Mouse (Mus musculus) limb, embryonic 14.5 days (tissue): ENCODE measurements around the gene Nptx1. TPM values are rescaled to one million over a fixed set of nuclear protein-coding genes. Genes with fewer than 3 reads are reported as not detected.

Experiments used
- ATAC-seq: fragments of 200-750 bp; cut with Nextera tagmentation; 2 replicates; pipeline ENCODE4 v1.8.0; 2017; ENCODE audit warnings: low read depth, moderate number of reproducible peaks, moderate TSS enrichment; ENCODE audit not compliant: low FRiP score
- DNase-seq: peaks from one replicate; pipeline ENCODE4 v3.0.0-alpha.2; 2015; ENCODE audit warnings: low spot score
- H3K27ac ChIP-seq: fragments of 300-500 bp; sonication (generic); replicated peaks from 2 replicates; pipeline ENCODE4 v1.5.1; 2014; ENCODE audit warnings: low read depth, mild to moderate bottlenecking, low read length, moderate library complexity, mixed read lengths
- H3K27me3 ChIP-seq: fragments of 300-500 bp; sonication (generic); 2 replicates; pipeline ENCODE4 v1.6.1; 2014; ENCODE audit warnings: low read length, mixed read lengths; ENCODE audit not compliant: control insufficient read depth, insufficient read depth
- H3K36me3 ChIP-seq: fragments of 300-500 bp; sonication (generic); 2 replicates; pipeline ENCODE4 v1.6.1; 2014; ENCODE audit warnings: mild to moderate bottlenecking, low read length, moderate library complexity, mixed read lengths; ENCODE audit not compliant: control insufficient read depth, insufficient read depth
- H3K4me1 ChIP-seq: fragments of 300-500 bp; sonication (generic); 2 replicates; pipeline ENCODE4 v1.6.1; 2014; ENCODE audit warnings: antibody characterized with exemption, low read length, mixed read lengths; ENCODE audit not compliant: control insufficient read depth, insufficient read depth
- H3K4me2 ChIP-seq: fragments of 300-500 bp; sonication (generic); replicated peaks from 2 replicates; pipeline ENCODE4 v1.6.1; 2014; ENCODE audit warnings: low read depth, mild to moderate bottlenecking, low read length, moderate library complexity; ENCODE audit not compliant: severe bottlenecking
- H3K4me3 ChIP-seq: fragments of 300-500 bp; sonication (generic); replicated peaks from 2 replicates; pipeline ENCODE4 v1.5.1; 2014; ENCODE audit warnings: low read length
- H3K9ac ChIP-seq: fragments of 300-500 bp; sonication (generic); 2 replicates; pipeline ENCODE4 v1.6.1; 2014; ENCODE audit warnings: mild to moderate bottlenecking, low read depth, low read length, moderate library complexity; ENCODE audit not compliant: severe bottlenecking
- H3K9me3 ChIP-seq: fragments of 300-500 bp; sonication (generic); 2 replicates; pipeline ENCODE4 v1.6.1; 2016; ENCODE audit warnings: low read length; ENCODE audit not compliant: control insufficient read depth
- POLR2A ChIP-seq: fragments of 200-500 bp; IDR thresholded peaks from 2 replicates; pipeline ENCODE4 v1.8.0; 2012; ENCODE audit warnings: inconsistent platforms, mild to moderate bottlenecking, moderate library complexity, borderline replicate concordance; ENCODE audit not compliant: insufficient read depth, insufficient read length; ENCODE audit errors: extremely low read depth
- WGBS: fragments of 180-500 bp; shearing (Covaris S2); extraction: QIAGEN DNeasy Blood & Tissue Kit; methylation state at CpG from one replicate; pipeline ENCODE4 v1.1.7; 2014; 5-methylcytosine and 5-hydroxymethylcytosine counted together
- polyA plus RNA-seq, 2 experiments: library from polyadenylated mRNA; depleted of rRNA in 1 of 2; stranded (reverse) in 1 of 2; unstranded in 1 of 2; fragments of >200 nt; fragmentation: Nextera tagmentation in 1 of 2; extraction: Ambion mirVana in 1 of 2; gene quantifications; 2 replicates each; pipeline versions ENCODE4 v1.2.1 to v1.2.3; 2012 to 2014

Nptx1 gene
- polyA plus RNA-seq, 2 experiments: 1.4 to 2.2 TPM

- DNase-seq (no peak), ATAC-seq (no peak)
- peaks cover 36% of the 10 kb centered on the region for H3K36me3 ChIP-seq
- no peaks in the 10 kb centered on the region for H3K9me3 ChIP-seq
- WGBS: 69% methylated on average over 5 of the region's 5 CpGs
- TF ChIP-seq POLR2A: no peak
- H3K9ac ChIP-seq: no peak overlapping the region
- peaks cover 6% of the 10 kb centered on the region for H3K4me1 ChIP-seq
- no peak overlapping the region for H3K4me2 ChIP-seq
- no peak overlapping the region for H3K4me3 ChIP-seq
- H3K27me3 ChIP-seq: no peaks in the 10 kb centered on the region
- H3K27ac ChIP-seq: no peak overlapping the region
Measured at GRCm38 (mm10) chr11:119509165-119509776, 38.3 kb downstream of the Nptx1 start.

- H3K4me1 ChIP-seq: no peaks in the 10 kb centered on the region
Measured at GRCm38 (mm10) chr11:119507772-119508171, 39.8 kb downstream of the Nptx1 start.

GRCm38 (mm10) chr11:119506386-119506785, 41.2 kb downstream of the Nptx1 start:
- no peaks in the 10 kb centered on the region for H3K9me3 ChIP-seq
- H3K36me3 ChIP-seq: peaks cover 64% of the 10 kb centered on the region
- WGBS: 84% methylated on average over 4 of the region's 4 CpGs
- H3K4me3 ChIP-seq: no peak overlapping the region
- no peak overlapping the region for H3K4me2 ChIP-seq
- no peak overlapping the region for H3K9ac ChIP-seq
- H3K27ac ChIP-seq: no peak overlapping the region
- DNase-seq (no peak), ATAC-seq (no peak)
- H3K4me1 ChIP-seq: no peaks in the 10 kb centered on the region
- H3K27me3 ChIP-seq: no peaks in the 10 kb centered on the region
- TF ChIP-seq POLR2A: no peak

More at GRCm38 (mm10) chr11:119507772-119508171, 39.8 kb downstream of the Nptx1 start:
- Histone ChIP-seq H3K36me3 (peaks cover 50% of the 10 kb centered on the region), H3K4me2 (no peak overlapping the region), H3K27me3 (no peaks in the 10 kb centered on the region), H3K27ac (no peak overlapping the region), H3K4me3 (no peak overlapping the region), H3K9me3 (no peaks in the 10 kb centered on the region), H3K9ac (no peak overlapping the region)
- 82% methylated on average over 8 of the region's 8 CpGs for WGBS
- no peak for TF ChIP-seq POLR2A
- ATAC-seq (no peak), DNase-seq (no peak)

GRCm38 (mm10) chr11:119503675-119504074, 43.9 kb downstream of the Nptx1 start:
- no peak overlapping the region for H3K4me3 ChIP-seq
- DNase-seq (peak; percentile 72), ATAC-seq (peak; percentile 54; the same call in 1 of the 2 replicates)
- H3K9me3 ChIP-seq: no peaks in the 10 kb centered on the region
- no peaks in the 10 kb centered on the region for H3K4me1 ChIP-seq
- peaks cover 85% of the 10 kb centered on the region for H3K36me3 ChIP-seq
- no peaks in the 10 kb centered on the region for H3K27me3 ChIP-seq
- H3K9ac ChIP-seq: no peak overlapping the region
- no peak overlapping the region for H3K4me2 ChIP-seq
- H3K27ac ChIP-seq: no peak overlapping the region
- TF ChIP-seq POLR2A: no peak

- WGBS: 88% methylated on average over 2 of the region's 2 CpGs
Measured at GRCm38 (mm10) chr11:119500011-119500410, 47.5 kb downstream of the Nptx1 start.

More at GRCm38 (mm10) chr11:119500011-119500410, 47.5 kb downstream of the Nptx1 start:
- TF ChIP-seq POLR2A: no peak
- H3K27ac ChIP-seq: no peak overlapping the region
- no peaks in the 10 kb centered on the region for H3K4me1 ChIP-seq
- ATAC-seq (no peak), DNase-seq (no peak)
- H3K27me3 ChIP-seq: no peaks in the 10 kb centered on the region
- H3K4me2 ChIP-seq: no peak overlapping the region
- H3K4me3 ChIP-seq: no peak overlapping the region
- H3K9me3 ChIP-seq: no peaks in the 10 kb centered on the region
- H3K9ac ChIP-seq: no peak overlapping the region
- H3K36me3 ChIP-seq: peaks cover 70% of the 10 kb centered on the region
